Mouse (Mus musculus): ENCODE measurements at regions not wholly inside any gene's neighbourhood (a gene's known extent, or its start where the extent isn't known, plus 50 kb on each side); places are given as distances from the start of the nearest gene placed in this dataset.

DNA sequence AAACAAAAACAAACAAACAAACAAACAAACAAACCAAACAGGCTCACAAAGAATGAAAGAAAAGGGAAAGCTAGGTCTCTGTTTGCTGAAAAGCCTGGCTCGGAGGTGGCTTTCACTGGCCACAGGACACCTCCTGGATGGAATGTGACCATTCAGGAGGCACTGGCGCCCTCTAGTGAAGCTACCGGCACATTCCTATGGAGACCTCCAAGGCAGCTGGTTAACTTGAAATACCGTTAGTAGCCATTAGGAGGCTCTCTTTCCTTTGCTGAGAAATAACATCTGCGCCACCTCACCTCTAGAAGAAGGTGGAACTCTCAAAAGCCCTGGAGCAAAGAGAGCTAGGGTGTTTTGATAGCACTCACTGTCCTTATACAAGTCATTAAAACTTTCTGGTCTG, 279.8 kb downstream of the Drd1 start:
- TF ChIP-seq POLR2A (IDR thresholded peaks at IDR 0.05; ENCODE audit: insufficient read length, low read depth) (no peak), TCF12 (IDR thresholded peaks at IDR 0.05; ENCODE audit: insufficient read depth, poor library complexity, severe bottlenecking) (no peak), E2F4 (IDR thresholded peaks at IDR 0.05; ENCODE audit: insufficient read depth) (no peak), MAX (IDR thresholded peaks at IDR 0.05; ENCODE audit: low read depth) (no peak), USF1 (IDR thresholded peaks at IDR 0.05; ENCODE audit: low read depth) (no peak)

All from myocyte (in vitro differentiated cells).